Mouse (Mus musculus) brain, embryonic 14.5 days (tissue): ENCODE measurements at regions not wholly inside any gene's neighbourhood (a gene's known extent, or its start where the extent isn't known, plus 50 kb on each side); places are given as distances from the start of the nearest gene placed in this dataset.

Experiments
- CTCF ChIP-seq: fragments of 200-500 bp; IDR thresholded peaks from 2 replicates; pipeline ENCODE4 v1.5.1; 2012; ENCODE audit warnings: inconsistent platforms, mild to moderate bottlenecking, moderate library complexity, borderline replicate concordance; ENCODE audit not compliant: insufficient read depth, insufficient read length; ENCODE audit errors: extremely low read depth
- POLR2A ChIP-seq: fragments of 200-500 bp; IDR thresholded peaks from 2 replicates; pipeline ENCODE4 v1.6.1; 2012; ENCODE audit warnings: mild to moderate bottlenecking, inconsistent platforms, borderline replicate concordance; ENCODE audit not compliant: poor library complexity, insufficient read depth, insufficient read length, severe bottlenecking; ENCODE audit errors: extremely low read depth

DNA sequence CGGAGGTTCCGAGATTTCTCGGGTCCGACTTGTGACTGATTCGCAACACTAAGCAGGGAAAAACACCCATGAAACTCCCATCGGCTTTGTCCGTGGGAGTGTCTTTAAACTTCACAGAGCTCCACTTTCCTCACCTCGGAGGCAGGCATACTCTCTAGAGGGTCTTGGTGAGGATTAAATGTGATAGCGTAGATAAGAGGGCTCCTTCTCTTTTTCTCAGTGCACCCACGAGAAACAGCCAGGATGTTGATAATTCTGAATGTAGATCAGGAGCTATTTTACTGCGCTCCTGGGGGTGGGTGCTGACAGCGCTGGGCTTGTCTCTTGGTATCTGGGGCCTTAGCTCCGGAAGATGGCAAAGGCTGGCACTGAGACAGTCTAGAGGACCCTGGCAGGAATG is 160.9 kb downstream of the Phlda1 start:
- TF ChIP-seq CTCF (no peak), POLR2A (no peak)
